Mouse (Mus musculus): ENCODE measurements at regions not wholly inside any gene's neighbourhood (a gene's known extent, or its start where the extent isn't known, plus 50 kb on each side); places are given as distances from the start of the nearest gene placed in this dataset.

DNA sequence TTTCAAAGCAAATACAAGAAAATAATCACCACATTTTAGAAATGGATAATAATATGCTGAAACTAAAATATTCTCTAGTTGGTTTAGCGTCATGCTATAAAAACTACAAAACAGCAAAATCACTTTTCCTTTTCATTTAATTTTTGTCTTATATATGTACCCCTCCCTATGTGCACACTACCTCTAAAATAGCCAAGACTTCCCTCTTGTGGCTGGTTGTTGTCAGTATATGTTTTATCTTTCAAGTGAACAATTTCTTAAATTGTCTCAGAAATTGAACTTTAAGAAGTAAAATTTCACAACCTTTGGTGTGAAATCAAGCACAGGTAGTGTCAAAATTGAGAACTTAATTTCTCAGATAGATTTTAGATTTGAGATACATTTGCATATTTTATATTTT is 1243.1 kb downstream of the Diaph3 start:
- no peak overlapping the region for H3K9ac ChIP-seq (ENCODE audit: low read length)
- 71% methylated on average over 1 of the region's 1 CpGs for WGBS
- no peaks in the 10 kb centered on the region for H3K9me3 ChIP-seq (ENCODE audit: control insufficient read depth, low read length)
- no peaks in the 10 kb centered on the region for H3K27me3 ChIP-seq (ENCODE audit: control insufficient read depth, insufficient read depth, low read length)
- H3K36me3 ChIP-seq (ENCODE audit: control insufficient read depth, insufficient read depth, low read length): no peaks in the 10 kb centered on the region
- H3K4me2 ChIP-seq (ENCODE audit: low read length): no peak overlapping the region
- no peak overlapping the region for H3K4me3 ChIP-seq (ENCODE audit: control insufficient read depth in 1 of 2, insufficient read depth in 1 of 2, low read depth in 1 of 2, low read length in 2 of 2)
- H3K27ac ChIP-seq (replicated peaks in 1 of 2; ENCODE audit: control insufficient read depth in 1 of 2, insufficient read depth in 1 of 2, low read depth in 2 of 2, low read length in 2 of 2): no peak overlapping the region
- H3K4me1 ChIP-seq (ENCODE audit: control insufficient read depth in 2 of 2, insufficient read depth in 2 of 2, low read length in 2 of 2): no peaks in the 10 kb centered on the region
- no peak for ATAC-seq (ENCODE audit: insufficient number of reproducible peaks, insufficient read depth, low FRiP score, low read depth)

DNA sequence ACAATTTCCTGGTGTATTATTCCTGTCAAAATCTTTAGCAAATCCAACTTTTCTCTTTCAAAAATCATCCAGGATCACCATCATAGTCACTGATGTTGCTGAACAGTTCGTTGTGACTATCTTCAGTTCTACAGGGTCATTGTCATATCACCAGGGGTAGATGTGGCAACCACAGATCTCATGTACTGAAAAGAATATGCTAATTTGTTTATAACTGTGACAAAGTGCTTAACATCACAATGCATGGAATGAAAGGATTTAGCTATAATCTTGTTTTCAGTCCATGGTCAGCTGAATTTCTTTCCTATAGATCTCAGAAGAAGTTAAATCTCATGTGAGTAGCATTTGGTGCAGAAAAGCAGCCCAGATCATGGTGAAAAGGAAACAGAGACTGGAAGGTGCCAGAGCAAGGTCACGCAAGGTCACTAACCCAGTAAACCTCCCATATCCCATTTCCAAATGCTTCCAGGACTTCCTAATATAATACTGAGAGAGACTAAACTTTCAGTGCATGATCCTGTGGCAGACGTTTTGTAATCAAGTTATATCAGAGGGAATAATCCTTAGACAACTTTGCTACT is 1279.6 kb downstream of the Diaph3 start:
- Histone ChIP-seq H3K36me3 (ENCODE audit: control insufficient read depth, insufficient read depth, low read length) (no peaks in the 10 kb centered on the region), H3K4me3 (ENCODE audit: control insufficient read depth in 1 of 2, insufficient read depth in 1 of 2, low read depth in 1 of 2, low read length in 2 of 2) (no peak overlapping the region), H3K9ac (ENCODE audit: low read length) (no peak overlapping the region), H3K27ac (replicated peaks in 1 of 2; ENCODE audit: control insufficient read depth in 1 of 2, insufficient read depth in 1 of 2, low read depth in 2 of 2, low read length in 2 of 2) (no peak overlapping the region), H3K27me3 (ENCODE audit: control insufficient read depth, insufficient read depth, low read length) (no peaks in the 10 kb centered on the region), H3K4me2 (ENCODE audit: low read length) (no peak overlapping the region), H3K4me1 (ENCODE audit: control insufficient read depth in 2 of 2, insufficient read depth in 2 of 2, low read length in 2 of 2) (no peaks in the 10 kb centered on the region), H3K9me3 (ENCODE audit: control insufficient read depth, low read length) (no peaks in the 10 kb centered on the region)
- 60% methylated on average over 3 of the region's 3 CpGs for WGBS
- no peak for ATAC-seq (ENCODE audit: insufficient number of reproducible peaks, insufficient read depth, low FRiP score, low read depth)

- H3K27me3 ChIP-seq (ENCODE audit: control insufficient read depth, insufficient read depth, low read length): no peaks in the 10 kb centered on the region
- H3K4me1 ChIP-seq (ENCODE audit: control insufficient read depth in 2 of 2, insufficient read depth in 2 of 2, low read length in 2 of 2): no peaks in the 10 kb centered on the region
- H3K4me3 ChIP-seq (ENCODE audit: control insufficient read depth in 1 of 2, insufficient read depth in 1 of 2, low read depth in 1 of 2, low read length in 2 of 2): no peak overlapping the region
- WGBS: 81% methylated on average over 1 of the region's 1 CpGs
- no peak for ATAC-seq (ENCODE audit: insufficient number of reproducible peaks, insufficient read depth, low FRiP score, low read depth)
- H3K9ac ChIP-seq (ENCODE audit: low read length): no peak overlapping the region
- no peak overlapping the region for H3K27ac ChIP-seq (replicated peaks in 1 of 2; ENCODE audit: control insufficient read depth in 1 of 2, insufficient read depth in 1 of 2, low read depth in 2 of 2, low read length in 2 of 2)
- H3K9me3 ChIP-seq (ENCODE audit: control insufficient read depth, low read length): no peaks in the 10 kb centered on the region
- H3K36me3 ChIP-seq (ENCODE audit: control insufficient read depth, insufficient read depth, low read length): no peaks in the 10 kb centered on the region
- H3K4me2 ChIP-seq (ENCODE audit: low read length): no peak overlapping the region
Observed at GRCm38 (mm10) chr14:85849490-85849889, 1291.5 kb downstream of the Diaph3 start.

DNA sequence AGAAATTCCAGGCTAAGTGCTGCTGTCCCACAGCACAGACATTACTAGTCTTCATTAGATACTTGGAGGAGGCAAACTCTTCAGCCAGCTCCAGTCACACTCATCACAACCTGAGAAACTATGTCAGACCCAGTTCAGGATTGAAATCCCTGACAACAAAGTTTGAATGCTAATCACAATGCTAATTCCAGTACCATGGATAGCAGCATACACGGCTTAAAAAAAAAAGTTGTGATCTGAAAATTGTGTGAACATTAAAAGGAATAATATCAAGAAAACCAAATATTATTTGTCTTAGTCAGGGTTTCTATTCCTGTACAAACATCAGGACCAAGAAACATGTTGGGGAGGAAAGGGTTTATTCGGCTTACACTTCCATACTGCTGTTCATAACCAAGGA is 1305.5 kb downstream of the Diaph3 start:
- ATAC-seq (ENCODE audit: insufficient number of reproducible peaks, insufficient read depth, low FRiP score, low read depth): no peak
- no peaks in the 10 kb centered on the region for H3K36me3 ChIP-seq (ENCODE audit: control insufficient read depth, insufficient read depth, low read length)
- no peaks in the 10 kb centered on the region for H3K9me3 ChIP-seq (ENCODE audit: control insufficient read depth, low read length)
- no peak overlapping the region for H3K27ac ChIP-seq (replicated peaks in 1 of 2; ENCODE audit: control insufficient read depth in 1 of 2, insufficient read depth in 1 of 2, low read depth in 2 of 2, low read length in 2 of 2)
- no peak overlapping the region for H3K4me3 ChIP-seq (ENCODE audit: control insufficient read depth in 1 of 2, insufficient read depth in 1 of 2, low read depth in 1 of 2, low read length in 2 of 2)
- H3K4me2 ChIP-seq (ENCODE audit: low read length): no peak overlapping the region
- no peak overlapping the region for H3K9ac ChIP-seq (ENCODE audit: low read length)
- 77% methylated on average over 2 of the region's 2 CpGs for WGBS
- H3K27me3 ChIP-seq (ENCODE audit: control insufficient read depth, insufficient read depth, low read length): no peaks in the 10 kb centered on the region
- H3K4me1 ChIP-seq (ENCODE audit: control insufficient read depth in 2 of 2, insufficient read depth in 2 of 2, low read length in 2 of 2): no peaks in the 10 kb centered on the region

- Histone ChIP-seq H3K27ac (replicated peaks in 1 of 2; ENCODE audit: control insufficient read depth in 1 of 2, insufficient read depth in 1 of 2, low read depth in 2 of 2, low read length in 2 of 2) (no peak overlapping the region), H3K27me3 (ENCODE audit: control insufficient read depth, insufficient read depth, low read length) (no peaks in the 10 kb centered on the region), H3K9me3 (ENCODE audit: control insufficient read depth, low read length) (no peaks in the 10 kb centered on the region), H3K4me3 (ENCODE audit: control insufficient read depth in 1 of 2, insufficient read depth in 1 of 2, low read depth in 1 of 2, low read length in 2 of 2) (no peak overlapping the region), H3K9ac (ENCODE audit: low read length) (no peak overlapping the region), H3K36me3 (ENCODE audit: control insufficient read depth, insufficient read depth, low read length) (no peaks in the 10 kb centered on the region), H3K4me1 (ENCODE audit: control insufficient read depth in 2 of 2, insufficient read depth in 2 of 2, low read length in 2 of 2) (no peaks in the 10 kb centered on the region), H3K4me2 (ENCODE audit: low read length) (no peak overlapping the region)
- 45% methylated on average over 2 of the region's 2 CpGs for WGBS
- no peak for ATAC-seq (ENCODE audit: insufficient number of reproducible peaks, insufficient read depth, low FRiP score, low read depth)
Observed at GRCm38 (mm10) chr14:85814920-85815319, 1326.1 kb downstream of the Diaph3 start.

DNA sequence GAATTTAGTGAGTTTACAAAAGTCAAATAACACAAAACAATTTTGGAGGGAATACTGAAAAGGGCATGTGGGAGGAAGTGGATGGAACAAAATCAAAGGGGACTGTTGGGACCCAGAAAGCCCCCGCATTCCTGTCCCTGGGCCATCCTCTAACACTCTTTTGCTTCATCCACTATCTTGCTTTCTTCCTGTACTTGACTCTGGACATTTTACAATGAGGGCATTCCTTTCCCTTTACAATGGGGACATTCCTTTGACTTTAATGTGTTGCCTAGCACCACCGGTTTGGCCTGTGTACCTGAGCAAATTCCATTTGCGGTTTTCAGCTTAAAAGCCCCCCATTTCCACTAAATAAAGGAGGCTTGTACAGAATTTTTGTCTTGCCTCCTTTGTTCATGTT is 1341.0 kb downstream of the Pcdh17 start:
- no peak overlapping the region for H3K4me3 ChIP-seq (ENCODE audit: control insufficient read depth in 1 of 2, insufficient read depth in 1 of 2, low read depth in 1 of 2, low read length in 2 of 2)
- H3K4me2 ChIP-seq (ENCODE audit: low read length): no peak overlapping the region
- no peak overlapping the region for H3K27ac ChIP-seq (replicated peaks in 1 of 2; ENCODE audit: control insufficient read depth in 1 of 2, insufficient read depth in 1 of 2, low read depth in 2 of 2, low read length in 2 of 2)
- WGBS: 43% methylated on average over 3 of the region's 3 CpGs
- H3K9ac ChIP-seq (ENCODE audit: low read length): no peak overlapping the region
- H3K4me1 ChIP-seq (ENCODE audit: control insufficient read depth in 2 of 2, insufficient read depth in 2 of 2, low read length in 2 of 2): no peaks in the 10 kb centered on the region
- H3K27me3 ChIP-seq (ENCODE audit: control insufficient read depth, insufficient read depth, low read length): no peaks in the 10 kb centered on the region
- H3K9me3 ChIP-seq (ENCODE audit: control insufficient read depth, low read length): no peaks in the 10 kb centered on the region
- H3K36me3 ChIP-seq (ENCODE audit: control insufficient read depth, insufficient read depth, low read length): no peaks in the 10 kb centered on the region
- ATAC-seq (ENCODE audit: insufficient number of reproducible peaks, insufficient read depth, low FRiP score, low read depth): no peak

GRCm38 (mm10) chr14:85770636-85771035 is 1327.3 kb downstream of the Pcdh17 start:
- Histone ChIP-seq H3K27me3 (ENCODE audit: control insufficient read depth, insufficient read depth, low read length) (no peaks in the 10 kb centered on the region), H3K4me1 (ENCODE audit: control insufficient read depth in 2 of 2, insufficient read depth in 2 of 2, low read length in 2 of 2) (no peaks in the 10 kb centered on the region), H3K9me3 (ENCODE audit: control insufficient read depth, low read length) (no peaks in the 10 kb centered on the region), H3K27ac (replicated peaks in 1 of 2; ENCODE audit: control insufficient read depth in 1 of 2, insufficient read depth in 1 of 2, low read depth in 2 of 2, low read length in 2 of 2) (no peak overlapping the region), H3K4me3 (ENCODE audit: control insufficient read depth in 1 of 2, insufficient read depth in 1 of 2, low read depth in 1 of 2, low read length in 2 of 2) (no peak overlapping the region), H3K9ac (ENCODE audit: low read length) (no peak overlapping the region), H3K4me2 (ENCODE audit: low read length) (no peak overlapping the region), H3K36me3 (ENCODE audit: control insufficient read depth, insufficient read depth, low read length) (no peaks in the 10 kb centered on the region)
- 72% methylated on average over 4 of the region's 4 CpGs for WGBS
- ATAC-seq (ENCODE audit: insufficient number of reproducible peaks, insufficient read depth, low FRiP score, low read depth): no peak

GRCm38 (mm10) chr14:85768301-85768700 is 1324.9 kb downstream of the Pcdh17 start:
- no peaks in the 10 kb centered on the region for H3K9me3 ChIP-seq (ENCODE audit: control insufficient read depth, low read length)
- 80% methylated on average over 5 of the region's 5 CpGs for WGBS
- ATAC-seq (ENCODE audit: insufficient number of reproducible peaks, insufficient read depth, low FRiP score, low read depth): no peak

More at GRCm38 (mm10) chr14:85768301-85768700, 1324.9 kb downstream of the Pcdh17 start:
- Histone ChIP-seq H3K27ac (replicated peaks in 1 of 2; ENCODE audit: control insufficient read depth in 1 of 2, insufficient read depth in 1 of 2, low read depth in 2 of 2, low read length in 2 of 2) (no peak overlapping the region), H3K27me3 (ENCODE audit: control insufficient read depth, insufficient read depth, low read length) (no peaks in the 10 kb centered on the region), H3K4me2 (ENCODE audit: low read length) (no peak overlapping the region), H3K4me1 (ENCODE audit: control insufficient read depth in 2 of 2, insufficient read depth in 2 of 2, low read length in 2 of 2) (no peaks in the 10 kb centered on the region), H3K4me3 (ENCODE audit: control insufficient read depth in 1 of 2, insufficient read depth in 1 of 2, low read depth in 1 of 2, low read length in 2 of 2) (no peak overlapping the region), H3K36me3 (ENCODE audit: control insufficient read depth, insufficient read depth, low read length) (no peaks in the 10 kb centered on the region), H3K9ac (ENCODE audit: low read length) (no peak overlapping the region)
